Mouse (Mus musculus) MEL (cell line): ENCODE measurements around the gene Fam69a. TPM values are rescaled to one million over a fixed set of nuclear protein-coding genes. Genes with fewer than 3 reads are reported as not detected.

Experiments used
- DNase-seq: peaks from one replicate; pipeline ENCODE4 v3.0.0; 2011; ENCODE audit warnings: low read depth, low spot score
- H3K27ac ChIP-seq: 2 replicates; pipeline ENCODE4 v1.5.1; 2012; ENCODE audit warnings: low read depth, mild to moderate bottlenecking, control low read depth, low read length, moderate library complexity; ENCODE audit not compliant: control insufficient read depth
- H3K27me3 ChIP-seq, 2 experiments: fragments of 150-350 bp in 1 of 2; sonication (generic) in 1 of 2; 2 replicates each; pipeline ENCODE4 v1.6.1; 2012; ENCODE audit warnings: low read length in 2 of 2, mild to moderate bottlenecking in 2 of 2, improper control_type of control experiment in 1 of 2, moderate library complexity in 1 of 2; ENCODE audit not compliant: insufficient read depth in 2 of 2, control insufficient read depth in 1 of 2
- H3K36me3 ChIP-seq, 2 experiments: 2 replicates each; pipeline ENCODE4 v1.6.1; 2012 to 2014; ENCODE audit warnings: low read length in 2 of 2, improper control_type of control experiment in 1 of 2, inconsistent platforms in 1 of 2, mild to moderate bottlenecking in 1 of 2; ENCODE audit not compliant: insufficient read depth in 2 of 2, control insufficient read depth in 1 of 2
- H3K4me1 ChIP-seq, 2 experiments: fragments of 150-350 bp in 1 of 2; sonication (generic) in 1 of 2; 2 replicates each; pipeline ENCODE4 v1.6.1; 2012; ENCODE audit warnings: low read length in 2 of 2, improper control_type of control experiment in 1 of 2, mild to moderate bottlenecking in 1 of 2; ENCODE audit not compliant: insufficient read depth in 2 of 2, control insufficient read depth in 1 of 2
- H3K4me3 ChIP-seq, 2 experiments: fragments of 150-350 bp in 1 of 2; sonication (generic) in 1 of 2; 2 replicates each; pipeline ENCODE4 v1.5.1; 2012; ENCODE audit warnings: low read depth in 2 of 2, low read length in 2 of 2, mild to moderate bottlenecking in 2 of 2, moderate library complexity in 2 of 2, control low read depth in 1 of 2, improper control_type of control experiment in 1 of 2; ENCODE audit not compliant: control insufficient read depth in 1 of 2, insufficient read depth in 1 of 2
- H3K79me2 ChIP-seq: 2 replicates; pipeline ENCODE4 v1.6.1; 2012; ENCODE audit warnings: mild to moderate bottlenecking, low read length, moderate library complexity; ENCODE audit not compliant: control insufficient read depth, poor library complexity, insufficient read depth
- H3K9ac ChIP-seq: 2 replicates; pipeline ENCODE4 v1.6.1; 2012; ENCODE audit warnings: low read depth, mild to moderate bottlenecking, control low read depth, low read length, moderate library complexity; ENCODE audit not compliant: control insufficient read depth, poor library complexity, severe bottlenecking
- H3K9me3 ChIP-seq: fragments of 150-350 bp; sonication (generic); replicated peaks from 2 replicates; pipeline ENCODE4 v1.6.1; 2012; ENCODE audit warnings: mild to moderate bottlenecking, low read length, improper control_type of control experiment, moderate library complexity; ENCODE audit not compliant: insufficient read depth
- CHD1 ChIP-seq: IDR thresholded peaks from 2 replicates; pipeline ENCODE4 v1.6.1; 2012; ENCODE audit warnings: low read depth, mild to moderate bottlenecking, inconsistent platforms, low read length, improper control_type of control experiment
- EP300 ChIP-seq, 2 experiments: IDR thresholded peaks; 2 replicates each; pipeline ENCODE4 v1.6.1; 2011; ENCODE audit warnings: improper control_type of control experiment in 2 of 2, low read length in 2 of 2, low read depth in 1 of 2, mild to moderate bottlenecking in 1 of 2
- ETS1 ChIP-seq: IDR thresholded peaks from 2 replicates; pipeline ENCODE4 v1.6.1; 2012; ENCODE audit warnings: low read depth, mild to moderate bottlenecking, inconsistent platforms, low read length, improper control_type of control experiment, moderate library complexity
- HCFC1 ChIP-seq: IDR thresholded peaks from 2 replicates; pipeline ENCODE4 v1.6.1; 2012; ENCODE audit warnings: low read depth, mild to moderate bottlenecking, inconsistent platforms, low read length, improper control_type of control experiment, moderate library complexity
- MAZ ChIP-seq: IDR thresholded peaks from 2 replicates; pipeline ENCODE4 v1.6.1; 2012; ENCODE audit warnings: low read depth, mild to moderate bottlenecking, inconsistent platforms, low read length, improper control_type of control experiment
- MEF2A ChIP-seq: IDR thresholded peaks from 2 replicates; pipeline ENCODE4 v1.6.1; 2014; ENCODE audit warnings: low read depth, mild to moderate bottlenecking, inconsistent platforms, low read length, improper control_type of control experiment; ENCODE audit not compliant: poor library complexity, insufficient replicate concordance, severe bottlenecking; ENCODE audit errors: extremely low read depth
- MYB ChIP-seq: IDR thresholded peaks from 2 replicates; pipeline ENCODE4 v1.6.1; 2011; ENCODE audit warnings: mild to moderate bottlenecking, low read depth, low read length, improper control_type of control experiment
- NELFE ChIP-seq: IDR thresholded peaks from 2 replicates; pipeline ENCODE4 v1.6.1; 2011; ENCODE audit warnings: low read depth, low read length, improper control_type of control experiment
- NRF1 ChIP-seq: IDR thresholded peaks from 2 replicates; pipeline ENCODE4 v1.6.1; 2014; ENCODE audit warnings: low read depth, mild to moderate bottlenecking, inconsistent platforms, low read length, improper control_type of control experiment, moderate library complexity; ENCODE audit not compliant: poor library complexity, insufficient read depth, severe bottlenecking
- POLR2A ChIP-seq, 2 experiments: IDR thresholded peaks; 2 replicates each; pipeline ENCODE4 v1.6.1; 2011 to 2012; ENCODE audit warnings: low read length in 2 of 2, mild to moderate bottlenecking in 2 of 2, control low read depth in 1 of 2, improper control_type of control experiment in 1 of 2, low read depth in 1 of 2, moderate library complexity in 1 of 2; ENCODE audit not compliant: control insufficient read depth in 1 of 2, insufficient read depth in 1 of 2, poor library complexity in 1 of 2
- POLR2AphosphoS2 ChIP-seq: IDR thresholded peaks from 2 replicates; pipeline ENCODE4 v1.6.1; 2011; ENCODE audit warnings: low read length, improper control_type of control experiment
- RCOR1 ChIP-seq: IDR thresholded peaks from 2 replicates; pipeline ENCODE4 v1.6.1; 2012; ENCODE audit warnings: low read depth, mild to moderate bottlenecking, inconsistent platforms, low read length, improper control_type of control experiment
- SIN3A ChIP-seq: IDR thresholded peaks from 2 replicates; pipeline ENCODE4 v1.6.1; 2012; ENCODE audit warnings: low read length, improper control_type of control experiment, inconsistent platforms
- SMC3 ChIP-seq: IDR thresholded peaks from 2 replicates; pipeline ENCODE4 v1.6.1; 2011; ENCODE audit warnings: low read depth, low read length, improper control_type of control experiment
- TAL1 ChIP-seq: IDR thresholded peaks from 2 replicates; pipeline ENCODE4 v1.6.1; 2012; ENCODE audit warnings: mild to moderate bottlenecking, inconsistent platforms, low read length, moderate library complexity, mixed read lengths
- TBP ChIP-seq: IDR thresholded peaks from 2 replicates; pipeline ENCODE4 v1.8.0; 2011; ENCODE audit warnings: low read depth, low read length, improper control_type of control experiment
- TCF12 ChIP-seq: IDR thresholded peaks from 2 replicates; pipeline ENCODE4 v1.6.1; 2014; ENCODE audit warnings: low read depth, mild to moderate bottlenecking, inconsistent platforms, low read length, improper control_type of control experiment, moderate library complexity
- ZC3H11A ChIP-seq: IDR thresholded peaks from 2 replicates; pipeline ENCODE4 v1.6.1; 2012; ENCODE audit warnings: low read depth, mild to moderate bottlenecking, inconsistent platforms, low read length, improper control_type of control experiment
- ZMIZ1 ChIP-seq: IDR thresholded peaks from 2 replicates; pipeline ENCODE4 v1.6.1; 2012; ENCODE audit warnings: low read depth, mild to moderate bottlenecking, inconsistent platforms, low read length, improper control_type of control experiment, moderate library complexity
- ZNF384 ChIP-seq: IDR thresholded peaks from 2 replicates; pipeline ENCODE4 v1.6.1; 2012; ENCODE audit warnings: low read depth, mild to moderate bottlenecking, inconsistent platforms, low read length, improper control_type of control experiment
- polyA plus RNA-seq, 2 experiments: library from polyadenylated mRNA; stranded (reverse) in 1 of 2; unstranded in 1 of 2; fragments of >175 nt in 1 of 2; fragments of >200 nt in 1 of 2; gene quantifications; 2 replicates each; pipeline versions ENCODE4 v1.2.1 to v1.2.4; 2012; ENCODE audit warnings: low replicate concordance in 2 of 2, low read depth in 1 of 2; ENCODE audit not compliant: insufficient read length in 2 of 2, insufficient read depth in 1 of 2, missing spikeins in 1 of 2
- total RNA-seq: library from RNA; depleted of rRNA; stranded (reverse); fragments of 300-350 nt; gene quantifications from 2 replicates; pipeline ENCODE4 v1.2.3, GENCODE M21; 2012

Fam69a gene
- total and polyA plus RNA-seq, 3 experiments: 8.5 to 10.6 TPM; not detected in 1

GRCm38 (mm10) chr5:107868905-107869424 is 117.9 kb downstream of the Fam69a start:
- peaks cover 12% of the 10 kb centered on the region for H3K79me2 ChIP-seq
- no peaks in the 10 kb centered on the region for H3K9me3 ChIP-seq
- peaks cover 5 to 26% of the 10 kb centered on the region in 2 experiments for H3K4me1 ChIP-seq
- H3K27me3 ChIP-seq: no peaks in the 10 kb centered on the region
- peak; percentile 86 for DNase-seq
- TF ChIP-seq POLR2A (IDR thresholded peaks at IDR 0.05; ENCODE audit: control insufficient read depth in 1 of 2, insufficient read depth in 1 of 2, low read depth in 1 of 2, low read length in 2 of 2, poor library complexity in 1 of 2) (peak in 1 of 2 experiments; percentile 48; a peak in 1 of 4 replicates), CHD1 (0 out of 2 replicates have a peak, but pooled peaks have one; percentile 61), POLR2AphosphoS2 (peak; percentile 51; the same call in 1 of the 2 replicates), TBP (peak; percentile 55), RCOR1 (0 out of 2 replicates have a peak, but pooled peaks have one; percentile 11), SIN3A (0 out of 2 replicates have a peak, but pooled peaks have one; percentile 2), MYB (no peak), MEF2A (no peak), ZMIZ1 (no peak), TAL1 (no peak), HCFC1 (peak; percentile 43), SMC3 (no peak), ZNF384 (no peak), ETS1 (peak; percentile 20; the same call in 1 of the 2 replicates), ZC3H11A (no peak), TCF12 (peak; percentile 45), EP300 (IDR thresholded peaks at IDR 0.05; ENCODE audit: low read depth in 1 of 2, low read length in 2 of 2) (no peak), NRF1 (peak; percentile 79), MAZ (0 out of 2 replicates have a peak, but pooled peaks have one; percentile 52), NELFE (peak; percentile 53)
- peak overlapping the region; percentile 73 to 93 for H3K4me3 ChIP-seq
- peak overlapping the region; percentile 62 for H3K27ac ChIP-seq
- H3K9ac ChIP-seq: peak overlapping the region; percentile 87
- peaks cover 0 to 41% of the 10 kb centered on the region in 2 experiments; a peak in 2 of 4 replicates for H3K36me3 ChIP-seq
